Mouse (Mus musculus): Measurements from ENCODE around the gene Tbc1d9b.

GRCm38 (mm10) chr11:50122631-50123081, 8.5 kb upstream of the Tbc1d9b start:
- TF ChIP-seq CHD2 (IDR thresholded peaks at IDR 0.05; ENCODE audit: low read depth, low read length) (no peak), HCFC1 (IDR thresholded peaks at IDR 0.05; ENCODE audit: borderline replicate concordance, insufficient read depth, low read length) (no peak), ZNF384 (IDR thresholded peaks at IDR 0.05; ENCODE audit: low read depth, low read length) (no peak)

Measured in ES-E14 (cell line).